Comparison of ENCODE assay signal across 22 mouse cellular contexts in genomic region chr1:136465168-136465567, GRCm38 (mm10). TPM values are rescaled to one million over a fixed set of nuclear protein-coding genes. Genes with fewer than 3 reads are reported as not detected.
DNase-seq lines count a peak whose midpoint lies in the region; ATAC-seq and TF ChIP-seq lines count a peak whose summit lies in the region.
"Had no signal": no experiment of that assay in that cellular context is flagged by ENCODE, and none has a peak within 500 bp of the region (broad histone marks: within the 10 kb centered on the region; RNA-seq: fewer than 3 reads in every experiment).

No protein-coding gene starts in this region.

- H3K27ac ChIP-seq in hindbrain, postnatal 0 days: no peak overlapping the region
- no peak overlapping the region for H3K27ac ChIP-seq in hindbrain, embryonic 14.5 days
- H3K27ac ChIP-seq in liver, embryonic 14.5 days: no peak overlapping the region
- H3K27ac ChIP-seq in liver, embryonic 11.5 days (ENCODE audit: low read depth, low read length): no peak overlapping the region
- no peak overlapping the region for H3K27ac ChIP-seq in forebrain, embryonic 11.5 days (ENCODE audit: low read depth, low read length)
- H3K27ac ChIP-seq: embryonic facial prominence, embryonic 12.5 days; hindbrain, embryonic 12.5 days; lung, embryonic 15.5 days; midbrain, embryonic 13.5 days had no signal

- no peak for TF ChIP-seq EP300 in liver, embryonic 14.5 days (IDR thresholded peaks at IDR 0.05; ENCODE audit: low read depth)

- no peak overlapping the region for H3K4me2 ChIP-seq in hindbrain, postnatal 0 days (ENCODE audit: low read depth, low read length)
- no peak overlapping the region for H3K4me2 ChIP-seq in hindbrain, embryonic 14.5 days (replicated peaks)
- peak overlapping the region; percentile 82 for H3K4me2 ChIP-seq in liver, embryonic 14.5 days (ENCODE audit: low read depth)
- H3K4me2 ChIP-seq in liver, embryonic 11.5 days: no peak overlapping the region
- H3K4me2 ChIP-seq in forebrain, embryonic 11.5 days (ENCODE audit: low read depth, low read length, severe bottlenecking): no peak overlapping the region

- H3K4me1 ChIP-seq in hindbrain, postnatal 0 days (ENCODE audit: insufficient read depth, low read length): peaks cover 6% of the 10 kb centered on the region; the same call in 1 of the 2 replicates
- H3K4me1 ChIP-seq in hindbrain, embryonic 14.5 days (replicated peaks; ENCODE audit: control insufficient read depth, insufficient read depth, low read length): peaks cover 6% of the 10 kb centered on the region; the same call in 1 of the 2 replicates
- H3K4me1 ChIP-seq in liver, embryonic 14.5 days (replicated peaks; ENCODE audit: control insufficient read depth in 2 of 2, insufficient read depth in 2 of 2, low read length in 1 of 2): peaks cover 10 to 15% of the 10 kb centered on the region in 2 experiments
- peaks cover 13% of the 10 kb centered on the region for H3K4me1 ChIP-seq in liver, embryonic 11.5 days (replicated peaks; ENCODE audit: control insufficient read depth, insufficient read depth, low read length)
- 0 out of 2 replicates have a peak, but pooled peaks cover 3% of the 10 kb centered on the region for H3K4me1 ChIP-seq in forebrain, embryonic 11.5 days (replicated peaks; ENCODE audit: control insufficient read depth, insufficient read depth, low read length)

- H3K9ac ChIP-seq in hindbrain, postnatal 0 days (replicated peaks; ENCODE audit: low read length): no peak overlapping the region
- H3K9ac ChIP-seq in hindbrain, embryonic 14.5 days: no peak overlapping the region
- no peak overlapping the region for H3K9ac ChIP-seq in liver, embryonic 14.5 days (replicated peaks)
- H3K9ac ChIP-seq in liver, embryonic 11.5 days (ENCODE audit: low read depth, low read length): no peak overlapping the region
- H3K9ac ChIP-seq in forebrain, embryonic 11.5 days (ENCODE audit: low read length): no peak overlapping the region
- H3K9ac ChIP-seq: embryonic facial prominence, embryonic 12.5 days; heart, embryonic 12.5 days; hindbrain, embryonic 12.5 days; lung, embryonic 15.5 days had no signal

- no peak overlapping the region for H3K4me3 ChIP-seq in hindbrain, postnatal 0 days (ENCODE audit: low read length)
- no peak overlapping the region for H3K4me3 ChIP-seq in hindbrain, embryonic 14.5 days (replicated peaks; ENCODE audit: low read length)
- H3K4me3 ChIP-seq in liver, embryonic 14.5 days (ENCODE audit: insufficient read depth in 1 of 2, low read depth in 2 of 2, low read length in 2 of 2): no peak overlapping the region
- no peak overlapping the region for H3K4me3 ChIP-seq in liver, embryonic 11.5 days (ENCODE audit: low read depth, low read length)
- no peak overlapping the region for H3K4me3 ChIP-seq in forebrain, embryonic 11.5 days (ENCODE audit: low read depth, low read length)

- no peaks in the 10 kb centered on the region for H3K36me3 ChIP-seq in hindbrain, postnatal 0 days (ENCODE audit: insufficient read depth, low read length)
- H3K36me3 ChIP-seq in hindbrain, embryonic 14.5 days (replicated peaks; ENCODE audit: control insufficient read depth, insufficient read depth): no peaks in the 10 kb centered on the region
- H3K36me3 ChIP-seq in liver, embryonic 14.5 days (replicated peaks; ENCODE audit: control insufficient read depth, insufficient read depth, low read depth): peaks cover 25% of the 10 kb centered on the region
- H3K36me3 ChIP-seq in liver, embryonic 11.5 days (ENCODE audit: control insufficient read depth, insufficient read depth, low read length): peaks cover 16% of the 10 kb centered on the region; the same call in 1 of the 2 replicates
- no peaks in the 10 kb centered on the region for H3K36me3 ChIP-seq in splenic B cell, adult 2 months (ENCODE audit: control insufficient read depth, insufficient read depth, low read length, poor library complexity, severe bottlenecking)
- H3K36me3 ChIP-seq in forebrain, embryonic 11.5 days (ENCODE audit: control insufficient read depth, insufficient read depth, low read length): no peaks in the 10 kb centered on the region; the same call in 1 of the 2 replicates

- no peak for DNase-seq in hindbrain, postnatal 0 days (ENCODE audit: low spot score)
- DNase-seq in hindbrain, embryonic 14.5 days (ENCODE audit: low spot score): no peak
- DNase-seq in liver, embryonic 14.5 days (ENCODE audit: low read depth in 3 of 3, low spot score in 3 of 3): no peak
- DNase-seq in liver, embryonic 11.5 days (ENCODE audit: low spot score): no peak
- DNase-seq in Muller cell, postnatal 12 days (ENCODE audit: inconsistent ontology term): peak; percentile 10
- DNase-seq in splenic B cell, adult 2 months (ENCODE audit: low read depth, low spot score): peak; percentile 6
- DNase-seq in forebrain, embryonic 11.5 days (ENCODE audit: low spot score): no peak
- DNase-seq: adrenal gland, postnatal 14 days; cerebellum, adult 11 months; cerebellum, postnatal 10 days; heart, postnatal 14 days; kidney, adult 11 months; kidney, postnatal 10 days; thymus, adult 18-20 months; thymus, postnatal 4 days had no signal

- TF ChIP-seq CTCF in hindbrain, postnatal 0 days (IDR thresholded peaks at IDR 0.05; ENCODE audit: low read depth): peak; percentile 48
- TF ChIP-seq CTCF in liver, embryonic 14.5 days (IDR thresholded peaks at IDR 0.05; ENCODE audit: low read depth): 0 out of 2 replicates have a peak, but pooled peaks have one; percentile 2

- no peaks in the 10 kb centered on the region for H3K9me3 ChIP-seq in hindbrain, postnatal 0 days (ENCODE audit: low read length)
- no peaks in the 10 kb centered on the region for H3K9me3 ChIP-seq in hindbrain, embryonic 14.5 days (ENCODE audit: control insufficient read depth, low read length)
- no peaks in the 10 kb centered on the region for H3K9me3 ChIP-seq in liver, embryonic 14.5 days (ENCODE audit: control insufficient read depth, low read length)
- no peaks in the 10 kb centered on the region for H3K9me3 ChIP-seq in liver, embryonic 11.5 days (ENCODE audit: control insufficient read depth, low read length)
- no peaks in the 10 kb centered on the region for H3K9me3 ChIP-seq in forebrain, embryonic 11.5 days (ENCODE audit: control insufficient read depth, low read length)
- H3K9me3 ChIP-seq: embryonic facial prominence, embryonic 12.5 days; heart, embryonic 12.5 days; hindbrain, embryonic 12.5 days; lung, embryonic 15.5 days; midbrain, embryonic 13.5 days had no signal

- ATAC-seq in hindbrain, postnatal 0 days: no peak
- ATAC-seq in hindbrain, embryonic 14.5 days (ENCODE audit: low FRiP score): no peak
- no peak for ATAC-seq in liver, embryonic 14.5 days (ENCODE audit: insufficient read depth)
- ATAC-seq in liver, embryonic 11.5 days (replicated peaks; ENCODE audit: low FRiP score): no peak
- ATAC-seq in megakaryocyte, adult 5-6 weeks (ENCODE audit: poor library complexity, severe bottlenecking): no peak
- ATAC-seq in forebrain, embryonic 11.5 days (replicated peaks; ENCODE audit: low FRiP score): no peak
- ATAC-seq: Patski had no signal

- H3K27me3 ChIP-seq in hindbrain, postnatal 0 days (ENCODE audit: insufficient read depth, low read length): no peaks in the 10 kb centered on the region
- H3K27me3 ChIP-seq in hindbrain, embryonic 14.5 days (ENCODE audit: control insufficient read depth, insufficient read depth, low read length): no peaks in the 10 kb centered on the region
- H3K27me3 ChIP-seq in liver, embryonic 14.5 days (ENCODE audit: control insufficient read depth, insufficient read depth, low read length): no peaks in the 10 kb centered on the region; the same call in 1 of the 2 replicates
- H3K27me3 ChIP-seq in liver, embryonic 11.5 days (replicated peaks; ENCODE audit: control insufficient read depth, insufficient read depth, low read length): no peaks in the 10 kb centered on the region
- no peaks in the 10 kb centered on the region for H3K27me3 ChIP-seq in splenic B cell, adult 2 months (ENCODE audit: control insufficient read depth, insufficient read depth, low read length, poor library complexity, severe bottlenecking)
- H3K27me3 ChIP-seq in forebrain, embryonic 11.5 days (ENCODE audit: control insufficient read depth, insufficient read depth, low read length): no peaks in the 10 kb centered on the region
- H3K27me3 ChIP-seq: embryonic facial prominence, embryonic 12.5 days; heart, embryonic 12.5 days; hindbrain, embryonic 12.5 days; lung, embryonic 15.5 days; midbrain, embryonic 13.5 days; Patski had no signal

RNA-seq across cellular contexts. Expression of gene Kif14, which starts 1.0 kb away (rescaled TPM):
- total RNA-seq in hindbrain, postnatal 0 days (2014; rRNA removed): 1.3 and 3.4 TPM in 2 replicates
- 1.1 and 1.3 TPM in 2 replicates for polyA plus RNA-seq in hindbrain, postnatal 0 days (2015; fragmentation: Nextera tagmentation; extraction: Ambion mirVana)
- 1.3 and 1.6 TPM in 2 replicates for polyA plus RNA-seq in hindbrain, embryonic 14.5 days (2014; fragmentation: Nextera tagmentation; extraction: Ambion mirVana)
- 3.3 and 4.9 TPM in 2 replicates for polyA plus RNA-seq in liver, embryonic 14.5 days (2012; rRNA removed)
- polyA plus RNA-seq in liver, embryonic 14.5 days (2014; fragmentation: Nextera tagmentation; extraction: Ambion mirVana): 8.3 and 9.9 TPM in 2 replicates
- 9.3 and 11.3 TPM in 2 replicates for polyA plus RNA-seq in liver, embryonic 11.5 days (2014; fragmentation: Nextera tagmentation; extraction: Ambion mirVana)
- total RNA-seq in megakaryocyte, adult 5-6 weeks (2015): 18.7 and 24.0 TPM in 2 replicates
- 27.8 and 31.4 TPM in 2 replicates for total RNA-seq in megakaryocyte, adult 5-6 weeks (2017)
- polyA plus RNA-seq in forebrain, embryonic 11.5 days (2014; fragmentation: Nextera tagmentation; extraction: Ambion mirVana): 11.3 and 12.8 TPM in 2 replicates

RNA-seq across cellular contexts. Expression of gene Ddx59, which starts 50.1 kb away (rescaled TPM):
- total RNA-seq in hindbrain, postnatal 0 days (2014; rRNA removed): 15.0 and 18.3 TPM in 2 replicates
- polyA plus RNA-seq in hindbrain, postnatal 0 days (2015; fragmentation: Nextera tagmentation; extraction: Ambion mirVana): 15.8 and 16.8 TPM in 2 replicates
- polyA plus RNA-seq in hindbrain, embryonic 14.5 days (2014; fragmentation: Nextera tagmentation; extraction: Ambion mirVana): 16.4 and 16.5 TPM in 2 replicates
- polyA plus RNA-seq in liver, embryonic 14.5 days (2012; rRNA removed): 2.2 and 3.5 TPM in 2 replicates
- 4.4 and 5.2 TPM in 2 replicates for polyA plus RNA-seq in liver, embryonic 14.5 days (2014; fragmentation: Nextera tagmentation; extraction: Ambion mirVana)
- 9.4 and 11.5 TPM in 2 replicates for polyA plus RNA-seq in liver, embryonic 11.5 days (2014; fragmentation: Nextera tagmentation; extraction: Ambion mirVana)
- total RNA-seq in megakaryocyte, adult 5-6 weeks (2015): 6.3 and 9.1 TPM in 2 replicates
- 10.7 and 12.8 TPM in 2 replicates for total RNA-seq in megakaryocyte, adult 5-6 weeks (2017)
- polyA plus RNA-seq in forebrain, embryonic 11.5 days (2014; fragmentation: Nextera tagmentation; extraction: Ambion mirVana): 19.2 and 21.7 TPM in 2 replicates

Comparison
In these comparisons a context has a peak if more than half of its experiments do, and no peak if none do; other contexts are left out.
1. DNase-seq: peak in Muller cell, postnatal 12 days (single experiment) and splenic B cell, adult 2 months (single experiment); none in hindbrain, postnatal 0 days (single experiment), hindbrain, embryonic 14.5 days (single experiment), liver, embryonic 14.5 days (0 of 3), liver, embryonic 11.5 days (single experiment) and forebrain, embryonic 11.5 days (single experiment).